In the genomic region with DNA sequence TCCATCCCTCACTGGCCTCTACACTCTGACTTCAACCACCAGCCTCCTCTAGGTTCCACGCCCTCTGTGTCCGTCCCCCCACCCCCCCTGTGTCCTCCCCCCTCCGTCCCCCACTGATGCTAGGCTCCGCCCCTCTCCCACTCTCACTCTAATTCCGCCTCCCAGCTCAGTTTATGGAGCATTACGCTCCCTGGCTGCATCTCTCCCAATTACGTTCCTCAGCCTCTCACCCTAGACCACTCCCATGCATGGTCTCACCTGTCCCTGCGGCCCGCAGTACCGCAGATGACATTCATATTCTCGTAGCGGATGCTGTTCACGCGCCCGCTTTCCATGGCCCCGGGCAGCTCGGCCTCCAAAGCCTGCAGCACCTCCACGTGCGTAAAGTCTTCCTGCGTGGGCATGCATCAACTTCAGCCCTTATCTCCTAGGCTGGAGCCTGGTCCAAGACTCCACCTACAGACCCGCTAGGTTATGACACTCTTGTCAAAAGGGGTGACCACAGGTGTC, we compare ENCODE assay signal across 8 mouse cellular contexts. TPM values are rescaled to one million over a fixed set of nuclear protein-coding genes. Genes with fewer than 3 reads are reported as not detected.
A peak's percentile ranks its signal among the peaks of the same experiment; 100 is the strongest.
DNase-seq lines count a peak whose midpoint lies in the region; ATAC-seq lines count a peak whose summit lies in the region.

No protein-coding gene starts in this region.

- whole genome bisulfite sequencing in heart, embryonic 14.5 days, result 12% methylated on average over 21 of the region's 21 CpGs
- 8% methylated on average over 21 of the region's 21 CpGs for WGBS in neural tube, embryonic 12.5 days

- ATAC-seq in heart, embryonic 14.5 days (ENCODE audit: insufficient number of reproducible peaks, insufficient read depth, low FRiP score, low read depth), result no peak
- peak; percentile 5 for ATAC-seq in neural tube, embryonic 12.5 days (ENCODE audit: low FRiP score, low read depth)

- H3K36me3 ChIP-seq in heart, embryonic 14.5 days (ENCODE audit: control insufficient read depth, insufficient read depth, low read length), result no peaks in the 10 kb centered on the region
- no peaks in the 10 kb centered on the region for H3K36me3 ChIP-seq in neural tube, embryonic 12.5 days

- no peak overlapping the region for H3K9ac ChIP-seq in heart, embryonic 14.5 days (ENCODE audit: low read length)
- peak overlapping the region; percentile 48 for H3K9ac ChIP-seq in neural tube, embryonic 12.5 days

- H3K4me2 ChIP-seq in heart, embryonic 14.5 days (ENCODE audit: low read length), result peak overlapping the region; percentile 93
- H3K4me2 ChIP-seq in neural tube, embryonic 12.5 days (replicated peaks), result peak overlapping the region; percentile 79

- H3K27ac ChIP-seq in heart, embryonic 14.5 days (replicated peaks in 1 of 2; ENCODE audit: control insufficient read depth in 1 of 2, insufficient read depth in 1 of 2, low read depth in 2 of 2, low read length in 2 of 2), result no peak overlapping the region
- no peak overlapping the region for H3K27ac ChIP-seq in neural tube, embryonic 12.5 days

- H3K4me3 ChIP-seq in heart, embryonic 14.5 days (ENCODE audit: control insufficient read depth in 1 of 2, insufficient read depth in 1 of 2, low read depth in 1 of 2, low read length in 2 of 2), result peak overlapping the region; percentile 50 to 58; a peak in 2 of 4 replicates
- peak overlapping the region; percentile 35; the same call in 1 of the 2 replicates for H3K4me3 ChIP-seq in neural tube, embryonic 12.5 days

- no peak for DNase-seq in heart, postnatal 4 days
- DNase-seq in CD4-positive helper T cell, adult 2 months (ENCODE audit: low read depth, low spot score), result peak; percentile 38
- DNase-seq in cerebellum, adult 9-11 months, result peak; percentile 83
- DNase-seq in induced T-regulatory cell, adult 2 months (ENCODE audit: low read depth), result peak; percentile 33
- DNase-seq in thymus, postnatal 25 days, result no peak
- DNase-seq in urinary bladder, postnatal 25 days (ENCODE audit: low spot score), result no peak

- peaks cover 27 to 31% of the 10 kb centered on the region in 2 experiments for H3K4me1 ChIP-seq in heart, embryonic 14.5 days (ENCODE audit: control insufficient read depth in 2 of 2, insufficient read depth in 2 of 2, low read length in 2 of 2)
- H3K4me1 ChIP-seq in neural tube, embryonic 12.5 days, result peaks cover 38% of the 10 kb centered on the region

- no peaks in the 10 kb centered on the region for H3K9me3 ChIP-seq in heart, embryonic 14.5 days (ENCODE audit: control insufficient read depth, low read length)
- no peaks in the 10 kb centered on the region for H3K9me3 ChIP-seq in neural tube, embryonic 12.5 days

- H3K27me3 ChIP-seq in heart, embryonic 14.5 days (ENCODE audit: control insufficient read depth, insufficient read depth, low read length), result peaks cover 53% of the 10 kb centered on the region
- peaks cover 59% of the 10 kb centered on the region for H3K27me3 ChIP-seq in neural tube, embryonic 12.5 days (replicated peaks)

RNA-seq across cellular contexts. Expression of a gene that starts 23.1 kb away (rescaled TPM):
- 0.57 and 0.59 TPM in 2 replicates for polyA plus RNA-seq in heart, embryonic 14.5 days (2014; fragmentation: Nextera tagmentation; extraction: Ambion mirVana)
- total RNA-seq in heart, postnatal 4 days (2021), result 1 to 10 TPM in 1 of 2 experiments, under 1 TPM in 1; 0.88 to 1.4 TPM
- polyA plus RNA-seq in neural tube, embryonic 12.5 days (2016; fragmentation: Nextera tagmentation; extraction: Ambion mirVana), result 10.0 and 10.2 TPM in 2 replicates

RNA-seq across cellular contexts. Expression of a gene that starts 24.8 kb away (rescaled TPM):
- polyA plus RNA-seq in heart, embryonic 14.5 days (2014; fragmentation: Nextera tagmentation; extraction: Ambion mirVana), result 0.34 and 0.47 TPM in 2 replicates
- total RNA-seq in heart, postnatal 4 days (2021), result not detected
- polyA plus RNA-seq in neural tube, embryonic 12.5 days (2016; fragmentation: Nextera tagmentation; extraction: Ambion mirVana), result 1.0 and 1.1 TPM in 2 replicates

RNA-seq across cellular contexts. Expression of a gene that starts 50.8 kb away (rescaled TPM):
- 0.44 and 0.96 TPM in 2 replicates for polyA plus RNA-seq in heart, embryonic 14.5 days (2014; fragmentation: Nextera tagmentation; extraction: Ambion mirVana)
- 1 to 10 TPM; 3.5 to 4.6 TPM for total RNA-seq in heart, postnatal 4 days (2021)
- polyA plus RNA-seq in neural tube, embryonic 12.5 days (2016; fragmentation: Nextera tagmentation; extraction: Ambion mirVana), result 12.6 and 14.4 TPM in 2 replicates

RNA-seq across cellular contexts. Expression of a gene that starts 54.1 kb away (rescaled TPM):
- polyA plus RNA-seq in heart, embryonic 14.5 days (2014; fragmentation: Nextera tagmentation; extraction: Ambion mirVana), result 0.81 and 0.85 TPM in 2 replicates
- total RNA-seq in heart, postnatal 4 days (2021), result under 1 TPM; 0.71 to 0.92 TPM
- polyA plus RNA-seq in neural tube, embryonic 12.5 days (2016; fragmentation: Nextera tagmentation; extraction: Ambion mirVana), result 2.1 and 2.2 TPM in 2 replicates

Comparison
In these comparisons a context has a peak if more than half of its experiments do, and no peak if none do; other contexts are left out.
1. DNase-seq: peak in CD4-positive helper T cell, adult 2 months (single experiment), cerebellum, adult 9-11 months (single experiment) and induced T-regulatory cell, adult 2 months (single experiment); none in heart, postnatal 4 days (single experiment), thymus, postnatal 25 days (single experiment) and urinary bladder, postnatal 25 days (single experiment).